Mouse (Mus musculus) ES-E14 (cell line): Measurements from ENCODE around the gene Klkb1. TPM values are rescaled to one million over a fixed set of nuclear protein-coding genes. Genes with fewer than 3 reads are reported as not detected.

ENCODE experiments used
- DNase-seq: peaks from one replicate; pipeline ENCODE4 v3.0.0-alpha.2; 2013; ENCODE audit warnings: low read depth, low spot score
- H3K27ac ChIP-seq: 2 replicates; pipeline ENCODE4 v1.5.1; 2012; ENCODE audit warnings: low read depth, mild to moderate bottlenecking, low read length, moderate library complexity, mixed read lengths; ENCODE audit not compliant: poor library complexity, insufficient read depth, severe bottlenecking
- H3K36me3 ChIP-seq: 2 replicates; pipeline ENCODE4 v1.6.1; 2012; ENCODE audit warnings: mild to moderate bottlenecking, low read length, moderate library complexity, mixed read lengths; ENCODE audit not compliant: control insufficient read depth, poor library complexity, insufficient read depth, severe bottlenecking
- H3K4me1 ChIP-seq, 2 experiments: fragments of 150-350 bp in 1 of 2; sonication (generic) in 1 of 2; 2 replicates each; pipeline ENCODE4 v1.6.1; 2012; ENCODE audit warnings: low read length in 2 of 2, mild to moderate bottlenecking in 1 of 2, mixed read lengths in 1 of 2; ENCODE audit not compliant: control insufficient read depth in 2 of 2, insufficient read depth in 2 of 2, poor library complexity in 1 of 2
- H3K4me3 ChIP-seq, 2 experiments: fragments of 150-350 bp in 1 of 2; sonication (generic) in 1 of 2; 2 replicates each; pipeline ENCODE4 v1.5.1; 2012; ENCODE audit warnings: low read length in 2 of 2, low read depth in 1 of 2, mild to moderate bottlenecking in 1 of 2, mixed read lengths in 1 of 2; ENCODE audit not compliant: insufficient read depth in 1 of 2, poor library complexity in 1 of 2, severe bottlenecking in 1 of 2
- H3K9ac ChIP-seq: 2 replicates; pipeline ENCODE4 v1.6.1; 2012; ENCODE audit warnings: low read depth, mild to moderate bottlenecking, low read length, mixed read lengths; ENCODE audit not compliant: poor library complexity, insufficient read depth, severe bottlenecking
- H3K9me3 ChIP-seq: fragments of 150-350 bp; sonication (generic); 2 replicates; pipeline ENCODE4 v1.6.1; 2012; ENCODE audit warnings: low read depth, mild to moderate bottlenecking, low read length; ENCODE audit not compliant: control insufficient read depth, insufficient read depth
- CHD2 ChIP-seq: IDR thresholded peaks from 2 replicates; pipeline ENCODE4 v1.6.1; 2014; ENCODE audit warnings: mild to moderate bottlenecking, low read depth, low read length, inconsistent platforms
- HCFC1 ChIP-seq: IDR thresholded peaks from 2 replicates; pipeline ENCODE4 v1.6.1; 2012; ENCODE audit warnings: low read length, inconsistent platforms, borderline replicate concordance; ENCODE audit not compliant: insufficient read depth
- MAFK ChIP-seq: IDR thresholded peaks from 2 replicates; pipeline ENCODE4 v1.6.1; 2014; ENCODE audit warnings: mild to moderate bottlenecking, low read depth, low read length, inconsistent platforms; ENCODE audit not compliant: insufficient read depth
- ZC3H11A ChIP-seq: IDR thresholded peaks from 2 replicates; pipeline ENCODE4 v1.6.1; 2012; ENCODE audit warnings: low read depth, mild to moderate bottlenecking, inconsistent platforms, low read length, borderline replicate concordance
- ZNF384 ChIP-seq: IDR thresholded peaks from 2 replicates; pipeline ENCODE4 v1.6.1; 2012; ENCODE audit warnings: low read depth, low read length, inconsistent platforms
- in situ Hi-C, 2 experiments: fragments of 600-800 bp; cut with MboI; formaldehyde crosslinking; loops; one replicate each; pipeline ENCODE4 v1.15.1; 2025; ENCODE audit warnings: low sequenced_read_pairs in 2 of 2, inconsistent platforms in 1 of 2; ENCODE audit not compliant: unreplicated experiment in 2 of 2
- total RNA-seq: library from RNA; depleted of rRNA; stranded (reverse); fragments of 300-350 nt; gene quantifications from 2 replicates; pipeline ENCODE4 v1.2.3, GENCODE M21; 2012

The Klkb1 gene
- total RNA-seq, 1 experiment: not detected

DNA sequence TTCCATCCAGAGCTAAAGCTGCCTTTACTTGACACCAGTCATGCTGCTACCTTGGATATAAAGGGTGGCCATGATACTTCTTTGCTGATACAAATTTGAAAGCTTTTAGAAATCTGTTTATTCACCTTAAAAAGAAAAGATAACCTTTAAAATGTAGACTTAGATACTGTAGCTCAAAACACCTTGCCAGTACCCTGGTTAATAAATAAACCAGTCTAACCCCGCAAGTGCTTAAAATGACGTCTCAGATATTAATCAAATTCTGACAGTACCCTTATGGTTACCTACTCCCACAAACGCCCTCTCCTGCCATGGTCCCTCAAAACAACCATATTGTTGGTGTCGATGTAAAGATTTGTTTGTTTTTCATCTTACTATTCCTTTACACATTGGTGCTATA lies 29.5 kb upstream of the Klkb1 start:
- Histone ChIP-seq H3K27ac (no peak overlapping the region), H3K4me3 (no peak overlapping the region), H3K9ac (no peak overlapping the region), H3K36me3 (no peaks in the 10 kb centered on the region), H3K4me1 (no peaks in the 10 kb centered on the region), H3K9me3 (no peaks in the 10 kb centered on the region)
- TF ChIP-seq CHD2 (no peak), ZC3H11A (no peak), MAFK (no peak)
- DNase-seq: no peak
- in situ Hi-C loops: no loop called here

DNA sequence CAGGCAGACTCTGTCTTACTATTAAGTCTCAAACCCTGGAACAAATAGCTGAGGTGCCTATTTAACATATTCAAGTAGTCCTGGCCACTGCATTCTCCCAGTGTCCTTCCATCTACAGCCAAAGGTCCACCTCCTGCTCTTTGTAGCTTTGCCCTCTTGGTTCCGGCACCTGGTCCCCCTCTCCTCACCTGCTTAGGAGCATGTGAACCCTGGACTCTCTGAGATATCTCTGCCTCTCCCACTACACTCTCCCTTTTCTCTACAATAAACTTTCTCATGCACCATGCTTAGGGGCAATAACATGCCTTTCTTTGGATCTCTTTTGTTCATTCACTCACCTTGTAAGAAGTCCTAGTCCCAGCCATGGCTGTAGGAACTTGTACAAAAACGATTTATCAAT lies 26.7 kb upstream of the Klkb1 start:
- Histone ChIP-seq H3K36me3 (no peaks in the 10 kb centered on the region), H3K9me3 (no peaks in the 10 kb centered on the region), H3K4me3 (no peak overlapping the region), H3K4me1 (no peaks in the 10 kb centered on the region), H3K27ac (no peak overlapping the region), H3K9ac (no peak overlapping the region)
- no peak for DNase-seq
- TF ChIP-seq MAFK: no peak
- TF ChIP-seq ZC3H11A: no peak
- no peak for TF ChIP-seq HCFC1
- TF ChIP-seq CHD2: no peak
- TF ChIP-seq ZNF384: no peak
- in situ Hi-C loops: no loop called here

DNA sequence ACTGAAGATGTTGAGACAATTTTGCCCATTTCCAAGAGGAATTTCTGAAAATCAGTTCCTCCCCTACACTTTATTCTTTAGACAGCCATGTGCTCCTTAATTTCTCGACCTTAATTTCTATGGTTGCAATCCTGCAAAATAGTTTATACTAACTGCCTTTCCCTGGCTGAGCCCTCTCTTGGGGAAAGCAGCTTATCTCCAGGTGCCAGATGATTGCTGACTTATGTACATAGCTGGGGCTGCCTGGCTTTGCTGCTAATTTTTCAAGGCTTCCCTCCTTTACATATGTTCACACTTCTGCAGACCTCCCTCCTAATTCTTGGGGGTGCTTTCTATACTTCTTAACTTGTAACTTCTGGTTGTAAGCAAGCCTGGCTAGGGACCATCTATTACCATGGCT lies 26.3 kb upstream of the Klkb1 start:
- in situ Hi-C loops: no loop called here
- no peak overlapping the region for H3K27ac ChIP-seq
- H3K4me1 ChIP-seq: no peaks in the 10 kb centered on the region
- H3K9me3 ChIP-seq: no peaks in the 10 kb centered on the region
- H3K4me3 ChIP-seq: no peak overlapping the region
- H3K36me3 ChIP-seq: no peaks in the 10 kb centered on the region
- TF ChIP-seq HCFC1: no peak
- TF ChIP-seq ZNF384: no peak
- no peak for TF ChIP-seq ZC3H11A
- no peak for TF ChIP-seq CHD2
- TF ChIP-seq MAFK: no peak
- DNase-seq: no peak
- H3K9ac ChIP-seq: no peak overlapping the region

DNA sequence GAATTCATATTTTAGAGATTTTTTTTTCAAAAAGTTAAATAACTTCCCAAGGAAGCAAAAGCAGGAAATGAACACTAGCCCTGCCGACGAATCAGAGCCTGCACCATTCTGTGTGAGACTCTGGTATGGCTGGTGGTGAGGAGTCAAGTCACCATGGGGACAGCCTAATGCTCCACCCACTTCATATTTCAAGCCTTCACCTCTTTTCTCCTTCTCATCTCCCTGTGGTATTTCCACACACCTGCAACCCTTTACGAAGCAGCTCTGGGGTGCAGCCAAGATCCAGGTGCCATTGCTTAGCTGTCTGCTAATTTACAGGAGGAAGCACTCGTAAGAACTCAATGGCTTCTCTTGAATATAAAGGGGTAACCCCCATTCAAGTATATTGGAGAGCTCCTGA lies 16.3 kb upstream of the Klkb1 start:
- in situ Hi-C loops: no loop called here
- no peaks in the 10 kb centered on the region for H3K36me3 ChIP-seq
- no peaks in the 10 kb centered on the region for H3K9me3 ChIP-seq
- no peak overlapping the region for H3K27ac ChIP-seq
- H3K9ac ChIP-seq: no peak overlapping the region
- DNase-seq: no peak
- H3K4me1 ChIP-seq: 0 out of 4 replicates have a peak, but pooled peaks cover 0 to 1% of the 10 kb centered on the region in 2 experiments
- no peak overlapping the region for H3K4me3 ChIP-seq
- TF ChIP-seq CHD2 (no peak), ZC3H11A (no peak), HCFC1 (no peak), ZNF384 (no peak), MAFK (no peak)

DNA sequence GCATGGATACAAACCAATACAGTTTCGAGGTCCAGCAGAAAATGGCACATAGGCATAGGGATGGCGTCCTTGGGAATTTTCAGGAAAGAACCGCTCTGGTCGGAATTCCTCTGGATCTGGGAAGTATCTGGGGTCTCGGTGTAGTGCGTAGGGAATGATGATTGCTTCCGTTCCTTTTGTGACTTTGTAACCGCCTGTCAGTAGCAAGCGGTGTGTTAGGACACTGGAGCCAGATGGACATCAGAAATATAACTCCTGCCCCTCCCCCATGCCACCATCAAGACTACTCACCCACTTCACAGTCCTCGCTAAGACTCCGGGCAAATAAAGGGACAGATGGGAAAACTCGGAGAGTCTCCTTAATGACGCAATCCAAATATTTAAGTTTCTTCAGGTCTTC lies 13.7 kb upstream of the Klkb1 start, which contains the start of gene Gm45753:
TSS of gene Gm45753 (minus strand) at position 101 of the 400 bp plus-strand sequence.
- TF ChIP-seq HCFC1 (no peak), MAFK (no peak), ZNF384 (no peak), ZC3H11A (no peak), CHD2 (no peak)
- in situ Hi-C loops: no loop called here
- Histone ChIP-seq H3K9ac (no peak within 1 kb of the TSS), H3K4me3 (no peak within 1 kb of the TSS), H3K4me1 (0 out of 4 replicates have a peak, but pooled peaks cover 0 to 1% of the 10 kb centered on the region in 2 experiments), H3K36me3 (no peaks in the 10 kb centered on the region), H3K27ac (no peak within 1 kb of the TSS), H3K9me3 (no peaks in the 10 kb centered on the region)
- DNase-seq: no peak
